Mouse (Mus musculus) sigmoid colon, adult 10 weeks (tissue): ENCODE data around the gene Poc1b. TPM values are rescaled to one million over a fixed set of nuclear protein-coding genes. Genes with fewer than 3 reads are reported as not detected.

Source experiments
- polyA plus RNA-seq: library from polyadenylated mRNA; stranded (reverse); fragments of 350-450 nt; fragmentation: Illumina TruSeq; extraction: RNeasy Lipid Tissue Mini Kit (QIAGEN cat#74804); gene quantifications from one replicate; pipeline ENCODE4 v1.2.3, GENCODE M21; 2014; ENCODE audit warnings: low read depth, low replicate concordance

The Poc1b gene
- polyA plus RNA-seq = 26.9 TPM

GRCm38 (mm10) chr10:99106703-99107631 lies at the start of gene Poc1b:
Gene Poc1b, plus strand, starts transcription at chr10:99107036.

GRCm38 (mm10) chr10:99107964-99108363 lies 1.1 kb downstream of the Poc1b start, which contains the start of gene Galnt4:
Gene Galnt4, plus strand, starts transcription at chr10:99108159.

GRCm38 (mm10) chr10:99126225-99126624 lies 19.4 kb downstream of the Poc1b start, which contains the start of gene Phxr2:
Gene Phxr2, minus strand, starts transcription at chr10:99126325.

Other genes starting within 250 kb of the Poc1b start
- gene Atp2b1, start 192.6 kb upstream of the Poc1b start, polyA plus RNA-seq = 309 TPM
- gene Galnt4, start 1.1 kb downstream of the Poc1b start, polyA plus RNA-seq = 216 TPM
- 2.5 TPM for gene Phxr2, start 19.3 kb downstream of the Poc1b start, polyA plus RNA-seq
- gene Dusp6, start 156.2 kb downstream of the Poc1b start, polyA plus RNA-seq = 111 TPM